Mouse (Mus musculus) neural tube, embryonic 12.5 days (tissue): ENCODE data around the gene Aqp5. TPM values are rescaled to one million over a fixed set of nuclear protein-coding genes. Genes with fewer than 3 reads are reported as not detected.

Experiments
- ATAC-seq: fragments of 200-750 bp; cut with Nextera tagmentation; 2 replicates; pipeline ENCODE4 v1.8.0; 2017; ENCODE audit warnings: low read depth, mild to moderate bottlenecking, moderate TSS enrichment, moderate library complexity; ENCODE audit not compliant: low FRiP score
- H3K27ac ChIP-seq: fragments of 300-500 bp; sonication (generic); 2 replicates; pipeline ENCODE4 v1.5.1; 2016
- H3K27me3 ChIP-seq: fragments of 300-500 bp; sonication (generic); replicated peaks from 2 replicates; pipeline ENCODE4 v1.6.1; 2016; ENCODE audit warnings: mild to moderate bottlenecking
- H3K36me3 ChIP-seq: fragments of 300-500 bp; sonication (generic); 2 replicates; pipeline ENCODE4 v1.6.1; 2016; ENCODE audit warnings: mild to moderate bottlenecking
- H3K4me1 ChIP-seq: fragments of 300-500 bp; sonication (generic); 2 replicates; pipeline ENCODE4 v1.6.1; 2016
- H3K4me2 ChIP-seq: fragments of 300-500 bp; sonication (generic); replicated peaks from 2 replicates; pipeline ENCODE4 v1.6.1; 2016; ENCODE audit warnings: mild to moderate bottlenecking
- H3K4me3 ChIP-seq: fragments of 300-500 bp; sonication (generic); 2 replicates; pipeline ENCODE4 v1.5.1; 2016
- H3K9ac ChIP-seq: fragments of 300-500 bp; sonication (generic); 2 replicates; pipeline ENCODE4 v1.6.1; 2016; ENCODE audit warnings: mild to moderate bottlenecking
- H3K9me3 ChIP-seq: fragments of 300-500 bp; sonication (generic); 2 replicates; pipeline ENCODE4 v1.6.1; 2016; ENCODE audit warnings: mild to moderate bottlenecking
- WGBS: fragments of 180-500 bp; shearing (Covaris S2); methylation state at CpG from one replicate; pipeline ENCODE4 v1.1.7; 2016; 5-methylcytosine and 5-hydroxymethylcytosine counted together
- polyA plus RNA-seq: library from polyadenylated mRNA; unstranded; fragments of >200 nt; fragmentation: Nextera tagmentation; extraction: Ambion mirVana; gene quantifications from 2 replicates; pipeline ENCODE4 v1.2.1, GENCODE M21; 2016

Gene Aqp5
- polyA plus RNA-seq, 1 experiment from 2014 or later, result 2.3 TPM

DNA sequence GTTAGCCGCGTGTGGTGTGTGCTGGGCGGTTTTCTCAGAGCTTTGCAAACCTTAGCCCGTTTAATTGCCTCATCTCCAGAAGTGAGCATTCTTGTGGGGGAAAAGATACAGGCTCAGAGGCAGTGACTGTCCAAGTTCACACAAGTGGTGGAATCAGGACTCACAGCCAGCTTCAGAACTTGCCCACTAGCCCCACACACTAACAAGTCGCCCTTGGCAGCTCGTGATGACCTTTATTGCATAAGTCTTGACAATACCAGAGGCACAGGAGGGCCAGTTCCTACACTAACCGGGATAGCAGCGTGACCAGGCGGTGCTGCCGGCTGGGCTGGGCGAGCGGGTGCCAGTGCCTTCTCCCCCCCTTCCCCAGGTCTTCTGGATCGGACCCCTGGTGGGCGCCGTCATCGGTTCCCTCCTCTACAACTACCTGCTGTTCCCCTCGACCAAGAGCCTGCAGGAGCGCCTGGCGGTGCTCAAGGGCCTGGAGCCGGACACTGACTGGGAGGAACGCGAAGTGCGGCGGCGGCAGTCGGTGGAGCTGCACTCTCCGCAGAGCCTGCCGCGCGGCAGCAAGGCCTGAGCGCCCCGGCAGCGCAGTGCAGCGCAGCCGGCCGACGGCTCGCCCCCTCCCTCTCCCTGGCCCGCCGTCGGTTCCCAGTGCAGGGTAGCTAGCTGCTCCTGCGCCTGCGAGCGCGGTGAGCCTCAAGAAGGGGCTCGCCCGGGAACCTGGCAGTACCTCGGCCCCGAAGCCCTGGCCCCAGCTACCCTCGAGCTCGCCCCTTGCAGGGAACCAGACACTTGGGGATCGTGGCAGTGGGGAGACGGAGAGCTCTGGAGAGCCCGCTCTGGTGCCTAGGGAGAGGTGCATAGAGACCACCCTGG lies 6.9 kb upstream of the Aqp5 start:
- H3K4me1 ChIP-seq, result peaks cover 21% of the 10 kb centered on the region
- WGBS, result 2% methylated on average over 53 of the region's 54 CpGs
- H3K9ac ChIP-seq, result peak overlapping the region; percentile 51
- peaks cover 94% of the 10 kb centered on the region for H3K27me3 ChIP-seq
- no peaks in the 10 kb centered on the region for H3K9me3 ChIP-seq
- H3K27ac ChIP-seq, result no peak overlapping the region
- no peaks in the 10 kb centered on the region for H3K36me3 ChIP-seq
- H3K4me3 ChIP-seq, result peak overlapping the region; percentile 23
- ATAC-seq, result peak; percentile 29; the same call in 1 of the 2 replicates
- peak overlapping the region; percentile 58 for H3K4me2 ChIP-seq

GRCm38 (mm10) chr15:99584407-99585202 lies 6.0 kb upstream of the Aqp5 start:
- Histone ChIP-seq H3K9me3 (no peaks in the 10 kb centered on the region), H3K9ac (no peak overlapping the region), H3K4me1 (peaks cover 21% of the 10 kb centered on the region), H3K4me3 (peak overlapping the region; percentile 23; the same call in 1 of the 2 replicates), H3K36me3 (no peaks in the 10 kb centered on the region), H3K4me2 (peak overlapping the region; percentile 58), H3K27ac (no peak overlapping the region), H3K27me3 (peaks cover 94% of the 10 kb centered on the region)
- WGBS, result under 1% methylated on average over 24 of the region's 24 CpGs
- ATAC-seq, result no peak

DNA sequence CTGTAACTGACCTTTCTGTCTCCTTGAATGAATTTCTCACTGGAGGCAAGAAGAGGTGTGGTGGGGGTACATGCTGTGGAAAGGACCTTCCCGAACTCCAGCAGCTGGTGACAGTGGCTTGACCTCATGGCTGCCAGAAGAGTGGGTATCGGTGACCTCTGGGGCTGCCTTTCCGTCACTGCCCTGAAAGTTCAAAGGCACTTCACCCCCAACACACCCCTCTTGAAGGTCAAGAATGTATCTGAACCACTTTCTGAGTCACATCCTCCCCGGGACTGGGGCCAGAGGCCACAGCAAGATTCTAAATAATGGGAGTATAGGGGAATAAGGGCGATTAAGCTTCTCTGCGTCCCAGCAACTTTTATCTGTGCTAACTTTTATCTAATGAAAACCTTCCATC lies 4.8 kb upstream of the Aqp5 start:
- peaks cover 27% of the 10 kb centered on the region for H3K4me1 ChIP-seq
- ATAC-seq, result no peak
- H3K9ac ChIP-seq, result no peak overlapping the region
- peaks cover 96% of the 10 kb centered on the region for H3K27me3 ChIP-seq
- no peak overlapping the region for H3K27ac ChIP-seq
- WGBS, result 73% methylated on average over 6 of the region's 6 CpGs
- no peaks in the 10 kb centered on the region for H3K36me3 ChIP-seq
- no peak overlapping the region for H3K4me2 ChIP-seq
- H3K9me3 ChIP-seq, result no peaks in the 10 kb centered on the region
- H3K4me3 ChIP-seq, result no peak overlapping the region

DNA sequence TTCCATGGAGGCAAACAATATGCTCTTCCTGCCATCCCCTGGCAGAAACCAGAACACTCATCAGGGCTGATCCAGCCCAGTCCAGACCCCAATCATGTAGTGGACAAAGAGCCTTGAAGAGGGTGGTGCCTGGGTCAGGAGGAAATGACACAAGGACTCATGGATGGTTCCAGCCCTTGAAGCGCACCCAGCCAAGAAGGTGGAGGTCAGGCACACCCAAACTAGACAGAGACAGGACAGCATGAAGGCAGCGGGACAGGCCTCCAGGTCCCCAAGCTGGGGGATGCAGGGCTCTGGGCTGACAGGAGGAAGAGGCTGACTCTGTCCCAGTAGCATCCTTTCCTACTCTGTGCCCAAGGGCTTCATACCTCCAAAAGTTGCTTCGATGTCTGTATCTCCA lies 4.1 kb upstream of the Aqp5 start:
- Histone ChIP-seq H3K9me3 (no peaks in the 10 kb centered on the region), H3K4me1 (peaks cover 27% of the 10 kb centered on the region), H3K9ac (no peak overlapping the region), H3K27ac (no peak overlapping the region), H3K27me3 (peaks cover 96% of the 10 kb centered on the region), H3K36me3 (no peaks in the 10 kb centered on the region), H3K4me2 (no peak overlapping the region), H3K4me3 (no peak overlapping the region)
- no peak for ATAC-seq
- WGBS, result 89% methylated on average over 3 of the region's 3 CpGs

- Histone ChIP-seq H3K27me3 (peaks cover 99% of the 10 kb centered on the region), H3K4me3 (no peak overlapping the region), H3K36me3 (no peaks in the 10 kb centered on the region), H3K9me3 (no peaks in the 10 kb centered on the region), H3K27ac (no peak overlapping the region), H3K4me2 (no peak overlapping the region), H3K4me1 (peaks cover 14% of the 10 kb centered on the region), H3K9ac (no peak overlapping the region)
- no peak for ATAC-seq
- WGBS, result 3% methylated on average over 9 of the region's 9 CpGs
These were observed 1.3 kb upstream of the Aqp5 start for GRCm38 (mm10) chr15:99589237-99589636.

- H3K4me2 ChIP-seq, result no peak overlapping the region
- 23% methylated on average over 7 of the region's 7 CpGs for WGBS
- no peak overlapping the region for H3K9ac ChIP-seq
- peaks cover 99% of the 10 kb centered on the region for H3K27me3 ChIP-seq
- H3K36me3 ChIP-seq, result no peaks in the 10 kb centered on the region
- H3K27ac ChIP-seq, result no peak overlapping the region
- H3K9me3 ChIP-seq, result no peaks in the 10 kb centered on the region
- ATAC-seq, result no peak
- peaks cover 10% of the 10 kb centered on the region for H3K4me1 ChIP-seq
- H3K4me3 ChIP-seq, result no peak overlapping the region
These were observed 878 bp upstream of the Aqp5 start for GRCm38 (mm10) chr15:99589704-99590103.

- 76% methylated on average over 8 of the region's 8 CpGs for WGBS
- no peak for ATAC-seq
- peaks cover 81% of the 10 kb centered on the region for H3K27me3 ChIP-seq
These were observed 1.6 kb downstream of the Aqp5 start for GRCm38 (mm10) chr15:99592177-99592576.

GRCm38 (mm10) chr15:99592877-99593276 lies 2.3 kb downstream of the Aqp5 start:
- WGBS, result 87% methylated on average over 5 of the region's 5 CpGs
- H3K9ac ChIP-seq, result no peak overlapping the region
- H3K4me1 ChIP-seq, result peaks cover 11% of the 10 kb centered on the region
- H3K4me2 ChIP-seq, result no peak overlapping the region
- peaks cover 74% of the 10 kb centered on the region for H3K27me3 ChIP-seq
- no peak overlapping the region for H3K27ac ChIP-seq
- H3K36me3 ChIP-seq, result no peaks in the 10 kb centered on the region
- no peaks in the 10 kb centered on the region for H3K9me3 ChIP-seq
- no peak overlapping the region for H3K4me3 ChIP-seq
- ATAC-seq, result no peak

More at GRCm38 (mm10) chr15:99592177-99592576, 1.6 kb downstream of the Aqp5 start:
- no peak overlapping the region for H3K27ac ChIP-seq
- H3K4me3 ChIP-seq, result no peak overlapping the region
- H3K9me3 ChIP-seq, result no peaks in the 10 kb centered on the region
- no peaks in the 10 kb centered on the region for H3K36me3 ChIP-seq
- no peak overlapping the region for H3K4me2 ChIP-seq
- no peak overlapping the region for H3K9ac ChIP-seq
- peaks cover 10% of the 10 kb centered on the region for H3K4me1 ChIP-seq

DNA sequence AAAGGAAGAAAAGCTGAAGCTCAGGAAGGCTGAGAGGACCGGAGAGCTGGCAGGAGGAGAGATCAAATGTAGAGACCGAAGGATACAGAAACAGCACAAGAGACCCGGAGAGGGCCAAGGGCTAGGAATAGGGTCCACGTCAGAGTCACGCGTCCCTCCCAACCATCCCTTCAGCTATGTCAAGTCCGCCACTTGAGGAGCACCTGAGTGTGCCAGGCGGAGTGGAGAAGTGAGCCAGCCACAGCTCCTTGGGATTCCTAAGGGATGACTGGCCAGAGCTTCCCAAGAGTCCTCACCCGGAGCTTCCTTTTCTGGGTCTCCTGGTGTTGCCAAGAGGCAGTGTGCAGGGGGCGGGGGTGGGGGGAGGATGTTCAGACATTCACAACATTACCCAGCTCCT lies 4.4 kb downstream of the Aqp5 start:
- peaks cover 53% of the 10 kb centered on the region for H3K27me3 ChIP-seq
- no peaks in the 10 kb centered on the region for H3K9me3 ChIP-seq
- peaks cover 22% of the 10 kb centered on the region for H3K4me1 ChIP-seq
- no peak for ATAC-seq
- H3K4me3 ChIP-seq, result no peak overlapping the region
- H3K4me2 ChIP-seq, result no peak overlapping the region
- H3K9ac ChIP-seq, result no peak overlapping the region
- no peak overlapping the region for H3K27ac ChIP-seq
- WGBS, result 86% methylated on average over 10 of the region's 10 CpGs
- no peaks in the 10 kb centered on the region for H3K36me3 ChIP-seq

- peaks cover 41% of the 10 kb centered on the region for H3K27me3 ChIP-seq
- under 1% methylated on average over 7 of the region's 7 CpGs for WGBS
- H3K9me3 ChIP-seq, result no peaks in the 10 kb centered on the region
- peaks cover 26% of the 10 kb centered on the region for H3K4me1 ChIP-seq
- H3K4me2 ChIP-seq, result peak overlapping the region; percentile 37
- H3K4me3 ChIP-seq, result 0 out of 2 replicates have a peak overlapping the region, but pooled peaks have one; percentile 2
- peak; percentile 78 for ATAC-seq
- no peak overlapping the region for H3K27ac ChIP-seq
- no peak overlapping the region for H3K9ac ChIP-seq
- no peaks in the 10 kb centered on the region for H3K36me3 ChIP-seq
These were observed 5.6 kb downstream of the Aqp5 start for GRCm38 (mm10) chr15:99596056-99596687.

- H3K27ac ChIP-seq, result no peak overlapping the region
- no peak overlapping the region for H3K4me3 ChIP-seq
- H3K9me3 ChIP-seq, result no peaks in the 10 kb centered on the region
- H3K9ac ChIP-seq, result no peak overlapping the region
- H3K4me2 ChIP-seq, result no peak overlapping the region
- ATAC-seq, result no peak; the same call in 1 of the 2 replicates
- H3K27me3 ChIP-seq, result peaks cover 34% of the 10 kb centered on the region
- H3K36me3 ChIP-seq, result no peaks in the 10 kb centered on the region
- WGBS, result 64% methylated on average over 7 of the region's 7 CpGs
- peaks cover 32% of the 10 kb centered on the region for H3K4me1 ChIP-seq
These were observed 6.3 kb downstream of the Aqp5 start for GRCm38 (mm10) chr15:99596841-99597240.

- H3K27ac ChIP-seq, result no peak overlapping the region
- no peaks in the 10 kb centered on the region for H3K36me3 ChIP-seq
- H3K4me3 ChIP-seq, result no peak overlapping the region
- peaks cover 26% of the 10 kb centered on the region for H3K27me3 ChIP-seq
- H3K9ac ChIP-seq, result no peak overlapping the region
- H3K4me2 ChIP-seq, result no peak overlapping the region
- no peaks in the 10 kb centered on the region for H3K9me3 ChIP-seq
- peaks cover 38% of the 10 kb centered on the region for H3K4me1 ChIP-seq
- ATAC-seq, result no peak
- 57% methylated on average over 8 of the region's 8 CpGs for WGBS
These were observed 7.0 kb downstream of the Aqp5 start for GRCm38 (mm10) chr15:99597596-99597995.
